Mouse (Mus musculus) liver, adult 2 months (tissue): ENCODE measurements around the gene Susd2. TPM values are rescaled to one million over a fixed set of nuclear protein-coding genes. Genes with fewer than 3 reads are reported as not detected.

Experiments
- DNase-seq: peaks from one replicate; pipeline ENCODE4 v3.0.0-alpha.2; 2011; ENCODE audit warnings: low read depth, low spot score; ENCODE audit errors: extremely low read depth
- H3K27ac ChIP-seq: fragments of 200-500 bp; replicated peaks from 2 replicates; pipeline ENCODE4 v1.5.1; 2012; ENCODE audit warnings: low read depth, mild to moderate bottlenecking, control low read depth, inconsistent platforms, low read length; ENCODE audit not compliant: insufficient read depth
- H3K27me3 ChIP-seq: fragments of 200-500 bp; 2 replicates; pipeline ENCODE4 v1.6.1; 2012; ENCODE audit warnings: mild to moderate bottlenecking, moderate library complexity, low read length, inconsistent platforms; ENCODE audit not compliant: control insufficient read depth, insufficient read depth
- H3K36me3 ChIP-seq: fragments of 200-500 bp; 2 replicates; pipeline ENCODE4 v1.6.1; 2012; ENCODE audit warnings: low read length, inconsistent platforms; ENCODE audit not compliant: control insufficient read depth, insufficient read depth
- H3K4me1 ChIP-seq: fragments of 200-500 bp; 2 replicates; pipeline ENCODE4 v1.6.1; 2011; ENCODE audit warnings: low read length; ENCODE audit not compliant: control insufficient read depth, insufficient read depth
- H3K4me3 ChIP-seq: fragments of 200-500 bp; 2 replicates; pipeline ENCODE4 v1.5.1; 2011; ENCODE audit warnings: low read depth, mild to moderate bottlenecking, control low read depth, low read length, moderate library complexity; ENCODE audit not compliant: insufficient read depth
- H3K79me2 ChIP-seq: fragments of 200-500 bp; 2 replicates; pipeline ENCODE4 v1.6.1; 2012; ENCODE audit warnings: inconsistent platforms, mild to moderate bottlenecking, low read length, moderate library complexity; ENCODE audit not compliant: control insufficient read depth, insufficient read depth
- H3K9ac ChIP-seq: fragments of 200-500 bp; 2 replicates; pipeline ENCODE4 v1.6.1; 2012; ENCODE audit warnings: low read depth, mild to moderate bottlenecking, control low read depth, inconsistent platforms, low read length
- CTCF ChIP-seq: fragments of 200-500 bp; IDR thresholded peaks from 2 replicates; pipeline ENCODE4 v1.5.1; 2011; ENCODE audit warnings: low read depth, low read length, control low read depth
- POLR2A ChIP-seq: fragments of 200-500 bp; IDR thresholded peaks from 2 replicates; pipeline ENCODE4 v1.6.1; 2011; ENCODE audit warnings: low read length, control low read depth; ENCODE audit not compliant: insufficient read depth; ENCODE audit errors: extremely low read depth
- WGBS: fragments of 180-500 bp; shearing (Covaris S2); methylation state at CpG from one replicate; pipeline ENCODE4 v1.1.7; 2018; 5-methylcytosine and 5-hydroxymethylcytosine counted together
- polyA plus RNA-seq: library from polyadenylated mRNA; depleted of rRNA; stranded (reverse); fragments of >200 nt; gene quantifications from 2 replicates; pipeline ENCODE4 v1.2.3, GENCODE M21; 2012
- total RNA-seq: library from RNA; depleted of rRNA; stranded (reverse); fragments of >200 nt; gene quantifications from 2 replicates; pipeline ENCODE4 v1.2.3, GENCODE M21; 2014

The Susd2 gene
- total and polyA plus RNA-seq, 2 experiments = 1.0 to 2.0 TPM

- Histone ChIP-seq H3K27ac (no peak overlapping the region), H3K79me2 (no peaks in the 10 kb centered on the region), H3K27me3 (no peaks in the 10 kb centered on the region), H3K36me3 (no peaks in the 10 kb centered on the region), H3K4me3 (no peak overlapping the region), H3K4me1 (no peaks in the 10 kb centered on the region), H3K9ac (no peak overlapping the region)
- TF ChIP-seq POLR2A (no peak), CTCF (no peak)
- no peak for DNase-seq
- 72% methylated on average over 5 of the region's 5 CpGs for WGBS
These were observed 10.8 kb downstream of the Susd2 start for GRCm38 (mm10) chr10:75633048-75633447.

- Histone ChIP-seq H3K4me3 (no peak overlapping the region), H3K27ac (no peak overlapping the region), H3K27me3 (no peaks in the 10 kb centered on the region), H3K36me3 (no peaks in the 10 kb centered on the region), H3K79me2 (no peaks in the 10 kb centered on the region), H3K9ac (no peak overlapping the region), H3K4me1 (no peaks in the 10 kb centered on the region)
- WGBS = 68% methylated on average over 5 of the region's 5 CpGs
- peak; percentile 20 for DNase-seq
- no peak for TF ChIP-seq POLR2A
- TF ChIP-seq CTCF = no peak
These were observed 11.2 kb downstream of the Susd2 start for GRCm38 (mm10) chr10:75632633-75633032.

GRCm38 (mm10) chr10:75627490-75627889, 16.3 kb downstream of the Susd2 start:
- 66% methylated on average over 3 of the region's 3 CpGs for WGBS
- peak; percentile 23 for DNase-seq
- H3K9ac ChIP-seq = no peak overlapping the region
- no peak for TF ChIP-seq POLR2A
- TF ChIP-seq CTCF = no peak
- H3K36me3 ChIP-seq = no peaks in the 10 kb centered on the region
- no peak overlapping the region for H3K27ac ChIP-seq
- no peaks in the 10 kb centered on the region; the same call in 1 of the 2 replicates for H3K4me1 ChIP-seq
- H3K27me3 ChIP-seq = no peaks in the 10 kb centered on the region
- no peak overlapping the region for H3K4me3 ChIP-seq
- H3K79me2 ChIP-seq = no peaks in the 10 kb centered on the region

GRCm38 (mm10) chr10:75626991-75627390, 16.8 kb downstream of the Susd2 start:
- no peaks in the 10 kb centered on the region; the same call in 1 of the 2 replicates for H3K4me1 ChIP-seq
- no peaks in the 10 kb centered on the region for H3K36me3 ChIP-seq
- no peaks in the 10 kb centered on the region for H3K27me3 ChIP-seq
- DNase-seq = no peak
- no peak for TF ChIP-seq POLR2A
- TF ChIP-seq CTCF = no peak
- H3K27ac ChIP-seq = no peak overlapping the region
- 28% methylated on average over 3 of the region's 3 CpGs for WGBS
- H3K79me2 ChIP-seq = no peaks in the 10 kb centered on the region
- no peak overlapping the region for H3K9ac ChIP-seq
- H3K4me3 ChIP-seq = no peak overlapping the region

GRCm38 (mm10) chr10:75625920-75626319, 17.9 kb downstream of the Susd2 start:
- Histone ChIP-seq H3K9ac (no peak overlapping the region), H3K27ac (peak overlapping the region; percentile 65; the same call in 1 of the 2 replicates), H3K79me2 (no peaks in the 10 kb centered on the region), H3K4me1 (no peaks in the 10 kb centered on the region; the same call in 1 of the 2 replicates), H3K36me3 (no peaks in the 10 kb centered on the region), H3K27me3 (no peaks in the 10 kb centered on the region), H3K4me3 (no peak overlapping the region)
- 50% methylated on average over 6 of the region's 6 CpGs for WGBS
- peak; percentile 6 for DNase-seq
- TF ChIP-seq CTCF (no peak), POLR2A (no peak)

DNA sequence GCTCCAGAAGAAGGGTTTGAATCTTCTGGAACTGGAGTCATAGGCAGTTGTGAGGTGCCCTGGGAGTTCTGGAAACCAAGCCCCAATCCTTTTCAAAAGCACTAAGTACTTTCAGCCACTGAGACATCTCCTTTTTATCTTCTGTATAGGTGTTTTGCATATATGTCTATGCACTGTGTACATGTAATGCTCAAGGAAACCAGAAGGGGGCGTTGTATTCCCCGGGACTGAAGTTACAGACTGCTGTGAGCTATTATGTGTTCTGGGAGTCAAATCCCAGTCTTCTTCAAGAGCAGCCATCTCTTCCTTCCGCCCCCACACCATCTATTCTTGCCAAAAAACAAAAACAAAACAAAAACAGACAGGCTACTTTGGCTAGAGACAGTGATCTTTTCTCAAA, 23.0 kb downstream of the Susd2 start:
- no peaks in the 10 kb centered on the region for H3K27me3 ChIP-seq
- no peak overlapping the region for H3K4me3 ChIP-seq
- H3K79me2 ChIP-seq = no peaks in the 10 kb centered on the region
- 48% methylated on average over 3 of the region's 3 CpGs for WGBS
- TF ChIP-seq POLR2A (no peak), CTCF (no peak)
- H3K36me3 ChIP-seq = no peaks in the 10 kb centered on the region
- H3K4me1 ChIP-seq = no peaks in the 10 kb centered on the region
- no peak for DNase-seq
- no peak overlapping the region for H3K9ac ChIP-seq
- H3K27ac ChIP-seq = no peak overlapping the region
